Mouse (Mus musculus): ENCODE results near the gene Nbea.

DNA sequence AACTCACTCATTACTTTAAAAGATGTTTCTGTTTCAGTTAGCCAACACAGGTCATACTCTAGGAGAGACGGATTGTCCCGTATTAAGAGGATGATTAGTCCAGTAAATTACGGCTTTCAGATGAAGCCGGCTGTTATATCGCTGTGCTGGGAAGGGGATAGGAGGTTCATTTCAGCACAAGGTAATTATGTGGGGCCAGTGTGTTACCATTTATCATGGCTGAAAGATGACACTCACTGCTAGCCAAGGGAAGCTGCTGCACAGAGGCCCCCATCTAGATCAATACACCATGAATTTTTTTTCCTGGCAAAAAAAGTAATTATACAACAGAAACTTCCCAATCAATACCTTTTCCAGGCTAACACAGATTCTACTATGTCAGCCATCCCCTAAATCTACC, 353.3 kb downstream of the Nbea start:
- TF ChIP-seq GATA1 (IDR thresholded peaks at IDR 0.05; ENCODE audit: borderline replicate concordance, low read length), result no peak
- TF ChIP-seq TAL1 (conservative IDR thresholded peaks at IDR 0.05; ENCODE audit: low read depth, low read length), result no peak
- no peak for TF ChIP-seq CTCF (IDR thresholded peaks at IDR 0.05; ENCODE audit: low read depth, low read length)
- TF ChIP-seq POLR2AphosphoS5 (IDR thresholded peaks at IDR 0.05; ENCODE audit: insufficient replicate concordance, low read depth, low read length), result no peak
- no peak for TF ChIP-seq GATA2 (IDR thresholded peaks at IDR 0.05; ENCODE audit: borderline replicate concordance, low read depth, low read length)
